Mouse (Mus musculus) myocyte (in vitro differentiated cells): ENCODE results near the gene Chst3.

Experiments
- CEBPB ChIP-seq: IDR thresholded peaks from 2 replicates; pipeline ENCODE4 v1.6.1; 2011; ENCODE audit warnings: mild to moderate bottlenecking, moderate library complexity; ENCODE audit not compliant: poor library complexity, insufficient read depth, severe bottlenecking
- E2F4 ChIP-seq: IDR thresholded peaks from one replicate; pipeline ENCODE4 v1.6.1; 2011; ENCODE audit warnings: mild to moderate bottlenecking, control low read depth, moderate library complexity; ENCODE audit not compliant: insufficient read depth
- MAX ChIP-seq: IDR thresholded peaks from one replicate; pipeline ENCODE4 v1.6.1; 2011; ENCODE audit warnings: low read depth, mild to moderate bottlenecking, control low read depth
- MYOD1 ChIP-seq, 3 experiments: IDR thresholded peaks; one replicate each; pipeline ENCODE4 v1.6.1; 2011; ENCODE audit warnings: control low read depth in 2 of 3, low read depth in 2 of 3, mild to moderate bottlenecking in 2 of 3, moderate library complexity in 1 of 3; ENCODE audit not compliant: insufficient read length in 2 of 3, control insufficient read depth in 1 of 3
- POLR2A ChIP-seq: IDR thresholded peaks from one replicate; pipeline ENCODE4 v1.6.1; 2011; ENCODE audit warnings: low read depth, mild to moderate bottlenecking, control low read depth, moderate library complexity; ENCODE audit not compliant: insufficient read length
- POLR2AphosphoS2 ChIP-seq: IDR thresholded peaks from one replicate; pipeline ENCODE4 v1.6.1; 2011; ENCODE audit warnings: low read depth, control low read depth; ENCODE audit not compliant: insufficient read length
- REST ChIP-seq: IDR thresholded peaks from one replicate; pipeline ENCODE4 v1.6.1; 2011; ENCODE audit warnings: mild to moderate bottlenecking, control low read depth, moderate library complexity; ENCODE audit not compliant: insufficient read depth, insufficient read length
- SRF ChIP-seq: IDR thresholded peaks from one replicate; pipeline ENCODE4 v1.6.1; 2011; ENCODE audit warnings: low read depth; ENCODE audit not compliant: control insufficient read depth, insufficient read length
- TCF12 ChIP-seq: IDR thresholded peaks from one replicate; pipeline ENCODE4 v1.6.1; 2011; ENCODE audit warnings: mild to moderate bottlenecking, control low read depth; ENCODE audit not compliant: poor library complexity, insufficient read depth, severe bottlenecking
- TCF3 ChIP-seq: IDR thresholded peaks from one replicate; pipeline ENCODE4 v1.6.1; 2011; ENCODE audit warnings: low read depth, control low read depth; ENCODE audit not compliant: insufficient read length
- USF1 ChIP-seq: IDR thresholded peaks from one replicate; pipeline ENCODE4 v1.6.1; 2011; ENCODE audit warnings: low read depth, mild to moderate bottlenecking, control low read depth, moderate library complexity

GRCm38 (mm10) chr10:60186191-60186945 lies 32.7 kb downstream of the Chst3 start:
- no peak for TF ChIP-seq POLR2A
- no peak for TF ChIP-seq POLR2AphosphoS2
- TF ChIP-seq USF1, result no peak
- TF ChIP-seq MAX, result no peak
- TF ChIP-seq CEBPB, result no peak
- no peak for TF ChIP-seq SRF
- TF ChIP-seq REST, result no peak
- no peak for TF ChIP-seq TCF12
- TF ChIP-seq E2F4, result no peak
- TF ChIP-seq MYOD1 (IDR thresholded peaks at IDR 0.05; ENCODE audit: control insufficient read depth in 1 of 3, insufficient read length in 2 of 3, low read depth in 2 of 3), result no peak
- TF ChIP-seq TCF3, result no peak
